ENCODE assay signal across 8 mouse cellular contexts in genomic region chr2:130178381-130178705, GRCm38 (mm10). TPM values are rescaled to one million over a fixed set of nuclear protein-coding genes. Genes with fewer than 3 reads are reported as not detected.
A peak's percentile ranks its signal among the peaks of the same experiment; 100 is the strongest.
DNase-seq lines count a peak whose midpoint lies in the region; ATAC-seq and TF ChIP-seq lines count a peak whose summit lies in the region.

No protein-coding gene starts in this region.

- peak overlapping the region; percentile 53; the same call in 1 of the 2 replicates for H3K27ac ChIP-seq in thymus, adult 2 months (ENCODE audit: control insufficient read depth, insufficient read depth, low read length)
- H3K27ac ChIP-seq in limb, embryonic 11.5 days (replicated peaks; ENCODE audit: low read depth, low read length), result peak overlapping the region; percentile 96
- H3K27ac ChIP-seq in neural tube, embryonic 14.5 days (ENCODE audit: low read depth, low read length), result peak overlapping the region; percentile 92

- H3K4me1 ChIP-seq in thymus, adult 2 months (replicated peaks; ENCODE audit: control insufficient read depth, insufficient read depth, low read length), result peaks cover 7% of the 10 kb centered on the region; the same call in 1 of the 2 replicates
- peaks cover 9% of the 10 kb centered on the region; the same call in 1 of the 2 replicates for H3K4me1 ChIP-seq in limb, embryonic 11.5 days (ENCODE audit: control insufficient read depth, insufficient read depth, low read length)
- peaks cover 22% of the 10 kb centered on the region for H3K4me1 ChIP-seq in neural tube, embryonic 14.5 days (ENCODE audit: control insufficient read depth, insufficient read depth, low read length)

- TF ChIP-seq CTCF in thymus, adult 2 months (IDR thresholded peaks at IDR 0.05; ENCODE audit: borderline replicate concordance, control insufficient read depth, extremely low read depth, insufficient read depth, low read length, poor library complexity), result no peak

- no peaks in the 10 kb centered on the region for H3K27me3 ChIP-seq in thymus, adult 2 months (ENCODE audit: control insufficient read depth, insufficient read depth, low read length)
- H3K27me3 ChIP-seq in limb, embryonic 11.5 days (ENCODE audit: control insufficient read depth, insufficient read depth, low read length), result no peaks in the 10 kb centered on the region
- peaks cover 3% of the 10 kb centered on the region; the same call in 1 of the 2 replicates for H3K27me3 ChIP-seq in neural tube, embryonic 14.5 days (ENCODE audit: control insufficient read depth, insufficient read depth, low read length)

- intact Hi-C loops in gastrocnemius, postnatal 14 days (cut with DNase I; ENCODE audit: low total_unique reads), result loop anchor here (10.0 kb wide), 1 partner anchor 294 kb away; no protein-coding TSS in a partner anchor

- WGBS in thymus, adult 2 months, result under 1% methylated on average over 11 of the region's 11 CpGs
- 1% methylated on average over 11 of the region's 11 CpGs for WGBS in limb, embryonic 11.5 days
- WGBS in neural tube, embryonic 14.5 days, result under 1% methylated on average over 11 of the region's 11 CpGs

- H3K9me3 ChIP-seq in limb, embryonic 11.5 days (ENCODE audit: control insufficient read depth, low read length), result no peaks in the 10 kb centered on the region
- no peaks in the 10 kb centered on the region for H3K9me3 ChIP-seq in neural tube, embryonic 14.5 days (ENCODE audit: control insufficient read depth, low read length)

- H3K36me3 ChIP-seq in thymus, adult 2 months (ENCODE audit: control insufficient read depth, insufficient read depth, low read length), result peaks cover 28% of the 10 kb centered on the region
- H3K36me3 ChIP-seq in limb, embryonic 11.5 days (ENCODE audit: control insufficient read depth, insufficient read depth, low read length), result peaks cover 7% of the 10 kb centered on the region; the same call in 1 of the 2 replicates
- H3K36me3 ChIP-seq in neural tube, embryonic 14.5 days (ENCODE audit: control insufficient read depth, insufficient read depth, low read length), result peaks cover 21% of the 10 kb centered on the region

- no peak for ATAC-seq in limb, embryonic 11.5 days (ENCODE audit: insufficient number of reproducible peaks, low FRiP score, low TSS enrichment, low read depth)
- no peak for ATAC-seq in neural tube, embryonic 14.5 days (ENCODE audit: low read depth)

- peak overlapping the region; percentile 100 for H3K9ac ChIP-seq in limb, embryonic 11.5 days (ENCODE audit: low read length)
- H3K9ac ChIP-seq in neural tube, embryonic 14.5 days (replicated peaks; ENCODE audit: low read depth, low read length), result peak overlapping the region; percentile 98

- H3K4me2 ChIP-seq in limb, embryonic 11.5 days (ENCODE audit: low read depth, severe bottlenecking), result peak overlapping the region; percentile 67
- H3K4me2 ChIP-seq in neural tube, embryonic 14.5 days (ENCODE audit: low read depth, low read length), result peak overlapping the region; percentile 89

- DNase-seq in gastrocnemius, postnatal 14 days, result peak; percentile 10
- no peak for DNase-seq in gastrocnemius, adult 8-10 months (ENCODE audit: low spot score in 2 of 2)
- no peak for DNase-seq in thymus, adult 2 months
- DNase-seq in thymus, postnatal 4 days, result no peak
- no peak for DNase-seq in limb, embryonic 11.5 days (ENCODE audit: low spot score)
- no peak for DNase-seq in frontal cortex, adult 2 months (ENCODE audit: extremely low spot score in 1 of 2, low spot score in 1 of 2)
- DNase-seq in right cerebral cortex, adult 18-20 months, result no peak

- H3K4me3 ChIP-seq in thymus, adult 2 months (ENCODE audit: control insufficient read depth, insufficient read depth, low read length), result peak overlapping the region; percentile 99
- H3K4me3 ChIP-seq in limb, embryonic 11.5 days (ENCODE audit: low read depth, low read length), result peak overlapping the region; percentile 100
- peak overlapping the region; percentile 80 for H3K4me3 ChIP-seq in neural tube, embryonic 14.5 days (ENCODE audit: low read depth, low read length)

- TF ChIP-seq POLR2A in thymus, adult 2 months (IDR thresholded peaks at IDR 0.05; ENCODE audit: control insufficient read depth, extremely low read depth, insufficient read depth, low read length, poor library complexity), result no peak

RNA-seq across cellular contexts. Expression of gene Snrpb, which starts 0.9 kb away (rescaled TPM):
- total RNA-seq in gastrocnemius, postnatal 14 days (2021), result 100 to 1,000 TPM; 122 to 127 TPM
- total RNA-seq in gastrocnemius, adult 8-10 months (2022), result 100 to 1,000 TPM; 130 to 142 (median 138) TPM
- 476 and 492 TPM in 2 replicates for polyA plus RNA-seq in thymus, adult 2 months (2012; rRNA removed)
- 844 and 891 TPM in 2 replicates for polyA plus RNA-seq in limb, embryonic 11.5 days (2014; fragmentation: Nextera tagmentation; extraction: Ambion mirVana)
- polyA plus RNA-seq in neural tube, embryonic 14.5 days (2014; fragmentation: Nextera tagmentation; extraction: Ambion mirVana), result 299 and 315 TPM in 2 replicates
- polyA plus RNA-seq in frontal cortex, adult 2 months (2012; rRNA removed), result 125 and 136 TPM in 2 replicates

RNA-seq across cellular contexts. Expression of gene Tmc2, which starts 16.7 kb away (rescaled TPM):
- total RNA-seq in gastrocnemius, postnatal 14 days (2021), result not detected
- not detected for total RNA-seq in gastrocnemius, adult 8-10 months (2022)
- polyA plus RNA-seq in thymus, adult 2 months (2012; rRNA removed), result not detected in 2 replicates
- polyA plus RNA-seq in limb, embryonic 11.5 days (2014; fragmentation: Nextera tagmentation; extraction: Ambion mirVana), result not detected in 2 replicates
- polyA plus RNA-seq in neural tube, embryonic 14.5 days (2014; fragmentation: Nextera tagmentation; extraction: Ambion mirVana), result 0.05 TPM in 1 of 2 replicates, not detected in the other
- polyA plus RNA-seq in frontal cortex, adult 2 months (2012; rRNA removed), result 0.04 TPM in 1 of 2 replicates, not detected in the other
